Comparison of ENCODE assay signal across 11 mouse cellular contexts in the genomic region with DNA sequence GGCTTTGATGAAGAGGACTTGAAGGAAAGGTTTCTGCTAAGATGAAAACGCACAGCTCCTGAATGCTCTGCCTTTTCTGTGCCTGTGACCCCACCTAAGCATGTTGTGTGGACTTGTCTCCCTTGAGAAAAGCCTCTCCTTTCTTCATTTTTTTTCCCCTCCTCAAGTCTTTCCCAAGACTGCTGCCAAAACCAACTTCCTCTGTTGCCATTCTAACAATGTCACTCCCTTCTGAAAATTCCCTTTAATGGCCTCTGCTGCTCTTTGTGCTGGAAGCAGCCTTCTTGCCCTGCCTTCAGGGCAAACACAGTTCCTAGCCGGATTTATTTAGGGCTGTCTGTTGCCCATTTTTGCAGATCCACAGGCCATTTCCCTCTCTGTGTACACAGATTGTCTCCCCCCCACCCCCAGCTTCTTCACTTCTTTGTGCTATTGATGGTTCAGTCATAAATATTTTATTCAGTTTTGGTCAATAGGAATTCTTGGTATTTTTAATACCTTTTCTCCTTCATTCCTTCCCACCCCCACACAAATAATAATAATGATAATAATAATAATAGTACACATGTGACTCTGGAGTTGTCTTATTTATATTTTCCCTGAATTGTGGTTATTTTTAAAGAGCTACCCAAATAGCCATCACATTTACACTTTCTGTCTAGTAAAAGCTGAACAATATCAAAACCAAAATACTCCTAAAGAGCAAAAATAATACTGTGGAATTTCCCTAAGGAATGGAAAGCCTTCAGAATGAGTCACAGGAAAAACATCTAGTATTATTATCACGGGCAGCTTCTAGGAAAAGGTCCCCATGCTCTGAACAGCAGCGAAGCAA. TPM values are rescaled to one million over a fixed set of nuclear protein-coding genes. Genes with fewer than 3 reads are reported as not detected.
DNase-seq lines count a peak whose midpoint lies in the region; ATAC-seq and TF ChIP-seq lines count a peak whose summit lies in the region.
"Had no signal": no experiment of that assay in that cellular context is flagged by ENCODE, and none has a peak within 500 bp of the region (broad histone marks: within the 10 kb centered on the region; RNA-seq: fewer than 3 reads in every experiment).

No protein-coding gene starts in this region.

- H3K27me3 ChIP-seq in heart, embryonic 11.5 days (ENCODE audit: control insufficient read depth, insufficient read depth, low read length) = no peaks in the 10 kb centered on the region
- no peaks in the 10 kb centered on the region for H3K27me3 ChIP-seq in midbrain, embryonic 16.5 days (ENCODE audit: control insufficient read depth, insufficient read depth, low read depth, low read length)
- H3K27me3 ChIP-seq in thymus, adult 2 months (ENCODE audit: control insufficient read depth, insufficient read depth, low read length) = no peaks in the 10 kb centered on the region

- no peak for ATAC-seq in heart, embryonic 11.5 days (replicated peaks; ENCODE audit: insufficient number of reproducible peaks, low FRiP score, low TSS enrichment)
- no peak for ATAC-seq in midbrain, embryonic 16.5 days

- no peak for TF ChIP-seq POLR2A in thymus, adult 2 months (IDR thresholded peaks at IDR 0.05; ENCODE audit: control insufficient read depth, extremely low read depth, insufficient read depth, low read length, poor library complexity)

- H3K4me2 ChIP-seq in heart, embryonic 11.5 days = peak overlapping the region; percentile 24; the same call in 1 of the 2 replicates
- H3K4me2 ChIP-seq in midbrain, embryonic 16.5 days (ENCODE audit: low read length) = no peak overlapping the region
- H3K4me2 ChIP-seq: liver, embryonic 15.5 days had no signal

- no peak overlapping the region for H3K4me3 ChIP-seq in heart, embryonic 11.5 days (ENCODE audit: low read depth, low read length)
- no peak overlapping the region for H3K4me3 ChIP-seq in midbrain, embryonic 16.5 days (ENCODE audit: low read depth, low read length)
- no peak overlapping the region for H3K4me3 ChIP-seq in thymus, adult 2 months (ENCODE audit: control insufficient read depth, insufficient read depth, low read length)
- H3K4me3 ChIP-seq: erythroblast, embryonic 14.5 days; liver, embryonic 15.5 days had no signal

- no peaks in the 10 kb centered on the region for H3K9me3 ChIP-seq in heart, embryonic 11.5 days (replicated peaks; ENCODE audit: control insufficient read depth, low read length)
- H3K9me3 ChIP-seq in midbrain, embryonic 16.5 days (replicated peaks; ENCODE audit: control insufficient read depth, low read length, poor library complexity, severe bottlenecking) = no peaks in the 10 kb centered on the region
- H3K9me3 ChIP-seq: liver, embryonic 15.5 days had no signal

- no peaks in the 10 kb centered on the region for H3K36me3 ChIP-seq in heart, embryonic 11.5 days (ENCODE audit: control insufficient read depth, insufficient read depth, low read length)
- no peaks in the 10 kb centered on the region for H3K36me3 ChIP-seq in midbrain, embryonic 16.5 days (ENCODE audit: control insufficient read depth, insufficient read depth, low read length)
- no peaks in the 10 kb centered on the region for H3K36me3 ChIP-seq in thymus, adult 2 months (ENCODE audit: control insufficient read depth, insufficient read depth, low read length)
- H3K36me3 ChIP-seq: liver, embryonic 15.5 days had no signal

- 41% methylated on average over 4 of the region's 4 CpGs for WGBS in heart, embryonic 11.5 days (ENCODE audit: insufficient replicate concordance)
- WGBS in midbrain, embryonic 16.5 days = 48% methylated on average over 4 of the region's 4 CpGs
- WGBS in thymus, adult 2 months = 90% methylated on average over 4 of the region's 4 CpGs

- no peak for TF ChIP-seq CTCF in thymus, adult 2 months (IDR thresholded peaks at IDR 0.05; ENCODE audit: borderline replicate concordance, control insufficient read depth, extremely low read depth, insufficient read depth, low read length, poor library complexity)

- H3K27ac ChIP-seq in heart, embryonic 11.5 days (ENCODE audit: low read depth, low read length) = peak overlapping the region; percentile 79
- 0 out of 2 replicates have a peak overlapping the region, but pooled peaks have one; percentile 47 for H3K27ac ChIP-seq in midbrain, embryonic 16.5 days (ENCODE audit: low read length)
- H3K27ac ChIP-seq in thymus, adult 2 months (ENCODE audit: control insufficient read depth, insufficient read depth, low read length) = no peak overlapping the region
- H3K27ac ChIP-seq: liver, embryonic 15.5 days had no signal

- peak overlapping the region; percentile 16; the same call in 1 of the 2 replicates for H3K9ac ChIP-seq in heart, embryonic 11.5 days (ENCODE audit: low read depth, low read length)
- no peak overlapping the region for H3K9ac ChIP-seq in midbrain, embryonic 16.5 days (ENCODE audit: low read depth, low read length)
- H3K9ac ChIP-seq: liver, embryonic 15.5 days had no signal

- H3K4me1 ChIP-seq in heart, embryonic 11.5 days (ENCODE audit: control insufficient read depth, insufficient read depth, low read length) = peaks cover 7% of the 10 kb centered on the region; the same call in 1 of the 2 replicates
- no peaks in the 10 kb centered on the region for H3K4me1 ChIP-seq in midbrain, embryonic 16.5 days (ENCODE audit: control insufficient read depth, insufficient read depth, low read length)
- H3K4me1 ChIP-seq in thymus, adult 2 months (replicated peaks; ENCODE audit: control insufficient read depth, insufficient read depth, low read length) = peaks cover 4% of the 10 kb centered on the region; the same call in 1 of the 2 replicates

- peak; percentile 8 for DNase-seq in embryo, embryonic 11 days
- DNase-seq in embryo, embryonic 10.5 days (ENCODE audit: low spot score) = no peak
- peak; percentile 15 for DNase-seq in kidney, postnatal 14 days
- DNase-seq in kidney, postnatal 25 days = no peak
- DNase-seq in right cerebral cortex, postnatal 14 days = no peak
- DNase-seq in thymus, adult 2 months = no peak
- DNase-seq: right cerebral cortex, postnatal 4 days had no signal

RNA-seq across cellular contexts. Expression of a gene that starts 12.6 kb away (rescaled TPM):
- 156 and 190 TPM in 2 replicates for polyA plus RNA-seq in heart, embryonic 11.5 days (2014; fragmentation: Nextera tagmentation; extraction: Ambion mirVana)
- 361 and 374 TPM in 2 replicates for polyA plus RNA-seq in midbrain, embryonic 16.5 days (2015; fragmentation: Nextera tagmentation; extraction: Ambion mirVana)
- 72.5 and 73.3 TPM in 2 replicates for polyA plus RNA-seq in thymus, adult 2 months (2012; rRNA removed)

RNA-seq across cellular contexts. Expression of a gene that starts 23.5 kb away (rescaled TPM):
- polyA plus RNA-seq in heart, embryonic 11.5 days (2014; fragmentation: Nextera tagmentation; extraction: Ambion mirVana) = 38.1 and 40.8 TPM in 2 replicates
- polyA plus RNA-seq in midbrain, embryonic 16.5 days (2015; fragmentation: Nextera tagmentation; extraction: Ambion mirVana) = 40.0 and 47.5 TPM in 2 replicates
- 107 and 147 TPM in 2 replicates for polyA plus RNA-seq in thymus, adult 2 months (2012; rRNA removed)

Comparison
In these comparisons a context has a peak if more than half of its experiments do, and no peak if none do; other contexts are left out.
1. DNase-seq: peak in embryo, embryonic 11 days (single experiment) and kidney, postnatal 14 days (single experiment); none in embryo, embryonic 10.5 days (single experiment), kidney, postnatal 25 days (0 of 2), right cerebral cortex, postnatal 14 days (single experiment) and thymus, adult 2 months (single experiment).